Comparison of ENCODE assay signal across 12 mouse cellular contexts in the genomic region with DNA sequence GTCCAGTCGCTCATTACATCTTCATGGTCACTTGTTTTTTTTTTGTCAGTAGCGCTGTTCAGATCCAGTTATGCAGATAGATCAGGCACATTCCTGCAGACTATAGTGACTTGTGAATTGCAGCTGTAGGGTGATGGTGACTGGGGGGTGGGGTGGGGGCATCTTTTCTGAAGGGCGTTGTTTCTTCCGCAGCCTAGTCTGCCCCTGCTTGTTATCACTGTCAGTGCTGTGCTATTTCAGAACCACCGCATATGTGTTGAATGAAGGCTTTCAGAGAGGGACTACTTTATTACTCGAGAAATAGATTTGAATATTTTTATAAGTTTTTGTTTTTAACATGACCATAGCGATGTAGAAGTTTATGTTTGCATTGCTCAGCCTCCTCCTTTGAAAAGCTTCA.
"Had no signal": no experiment of that assay in that cellular context is flagged by ENCODE, and none has a peak within 500 bp of the region (broad histone marks: within the 10 kb centered on the region; RNA-seq: fewer than 3 reads in every experiment).

No protein-coding gene starts in this region.

- H3K27ac ChIP-seq: kidney, postnatal 0 days; limb, embryonic 13.5 days; liver, embryonic 14.5 days had no signal

- H3K4me2 ChIP-seq: limb, embryonic 13.5 days; neural tube, embryonic 15.5 days had no signal

- H3K27me3 ChIP-seq: limb, embryonic 13.5 days; neural tube, embryonic 15.5 days had no signal

- H3K36me3 ChIP-seq: limb, embryonic 13.5 days; neural tube, embryonic 15.5 days had no signal

- H3K9me3 ChIP-seq: limb, embryonic 13.5 days; neural tube, embryonic 15.5 days had no signal

- H3K4me3 ChIP-seq: limb, embryonic 13.5 days; myocyte; neural tube, embryonic 15.5 days had no signal

- DNase-seq: kidney, adult 9 months; kidney, postnatal 36 days; left cerebral cortex, postnatal 4 days; lung, adult 18-20 months; right cerebral cortex, adult 18-20 months; right cerebral cortex, postnatal 25 days; thymus, postnatal 36 days had no signal

- H3K9ac ChIP-seq: limb, embryonic 13.5 days; liver, embryonic 14.5 days; neural tube, embryonic 15.5 days had no signal
